In the genomic region with DNA sequence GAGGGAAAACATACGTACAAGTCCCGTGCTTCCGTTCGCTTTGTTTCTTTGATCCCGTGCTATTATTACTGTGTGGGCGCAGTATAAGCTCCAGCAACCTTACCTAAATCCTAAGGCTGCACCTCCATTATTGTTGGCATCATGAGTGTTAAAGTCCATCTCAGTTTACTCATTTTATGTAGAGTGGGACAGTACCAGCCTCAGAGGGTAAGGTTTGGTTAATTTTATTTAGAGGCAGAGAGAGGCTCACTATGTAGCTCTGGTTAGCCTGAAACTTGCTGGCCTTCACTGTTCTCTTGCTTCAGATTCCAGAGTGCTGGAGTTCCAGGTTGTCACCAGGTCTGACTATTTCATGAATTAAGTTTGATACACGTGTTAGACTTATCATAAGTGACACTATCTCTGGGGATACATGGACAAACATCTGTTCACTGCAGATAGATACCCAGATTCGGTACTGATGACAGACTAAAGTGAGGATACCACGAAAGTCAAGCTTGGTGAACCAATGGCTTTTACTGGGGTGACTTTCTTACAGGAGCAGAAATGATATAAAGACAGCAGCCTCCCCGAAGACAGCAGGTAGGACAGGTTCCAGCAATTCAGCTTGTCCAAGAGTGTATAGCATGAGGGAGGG, we compare ENCODE assay signal across 13 mouse cellular contexts. TPM values are rescaled to one million over a fixed set of nuclear protein-coding genes. Genes with fewer than 3 reads are reported as not detected.
DNase-seq lines count a peak whose midpoint lies in the region; ATAC-seq and TF ChIP-seq lines count a peak whose summit lies in the region.
"Had no signal": no experiment of that assay in that cellular context is flagged by ENCODE, and none has a peak within 500 bp of the region (broad histone marks: within the 10 kb centered on the region; RNA-seq: fewer than 3 reads in every experiment).

No protein-coding gene starts in this region.

- H3K4me3 ChIP-seq in heart, embryonic 11.5 days (ENCODE audit: low read depth, low read length), result peak overlapping the region; percentile 92
- H3K4me3 ChIP-seq in lung, postnatal 0 days (ENCODE audit: low read depth, low read length), result peak overlapping the region; percentile 73; the same call in 1 of the 2 replicates
- no peak overlapping the region for H3K4me3 ChIP-seq in lung, adult 2 months (replicated peaks; ENCODE audit: extremely low read depth, low read depth, low read length)
- H3K4me3 ChIP-seq in intestine, embryonic 15.5 days (replicated peaks), result no peak overlapping the region
- H3K4me3 ChIP-seq in stomach, embryonic 15.5 days (replicated peaks), result peak overlapping the region; percentile 86

- intact Hi-C loops in heart, postnatal 25 days (cut with DNase I), result loop anchor here (5.0 kb wide), 1 partner anchor 40 kb away; a partner anchor contains a TSS

- H3K27me3 ChIP-seq in heart, embryonic 11.5 days (ENCODE audit: control insufficient read depth, insufficient read depth, low read length), result no peaks in the 10 kb centered on the region
- no peaks in the 10 kb centered on the region for H3K27me3 ChIP-seq in lung, postnatal 0 days (replicated peaks; ENCODE audit: insufficient read depth, low read length)
- H3K27me3 ChIP-seq in intestine, embryonic 15.5 days (replicated peaks), result no peaks in the 10 kb centered on the region
- H3K27me3 ChIP-seq in stomach, embryonic 15.5 days (replicated peaks), result no peaks in the 10 kb centered on the region
- H3K27me3 ChIP-seq: megakaryocyte, embryonic 14.5 days had no signal

- no peak for TF ChIP-seq CTCF in lung, postnatal 0 days (IDR thresholded peaks at IDR 0.05)
- TF ChIP-seq CTCF in lung, adult 2 months (IDR thresholded peaks at IDR 0.05; ENCODE audit: insufficient read depth, low read length), result no peak

- no peaks in the 10 kb centered on the region for H3K9me3 ChIP-seq in heart, embryonic 11.5 days (replicated peaks; ENCODE audit: control insufficient read depth, low read length)
- no peaks in the 10 kb centered on the region for H3K9me3 ChIP-seq in lung, postnatal 0 days (ENCODE audit: low read length)
- no peaks in the 10 kb centered on the region for H3K9me3 ChIP-seq in intestine, embryonic 15.5 days
- no peaks in the 10 kb centered on the region for H3K9me3 ChIP-seq in stomach, embryonic 15.5 days
- H3K9me3 ChIP-seq: megakaryocyte, embryonic 14.5 days had no signal

- ATAC-seq in heart, embryonic 11.5 days (replicated peaks; ENCODE audit: insufficient number of reproducible peaks, low FRiP score, low TSS enrichment), result no peak
- no peak for ATAC-seq in lung, postnatal 0 days
- no peak for ATAC-seq in intestine, embryonic 15.5 days
- no peak for ATAC-seq in stomach, embryonic 15.5 days (ENCODE audit: insufficient read depth, low FRiP score, low read depth)

- no peak for TF ChIP-seq EP300 in lung, postnatal 0 days (IDR thresholded peaks at IDR 0.05)

- H3K4me1 ChIP-seq in heart, embryonic 11.5 days (ENCODE audit: control insufficient read depth, insufficient read depth, low read length), result peaks cover 8% of the 10 kb centered on the region
- no peaks in the 10 kb centered on the region; the same call in 1 of the 2 replicates for H3K4me1 ChIP-seq in lung, postnatal 0 days (ENCODE audit: insufficient read depth, low read depth, low read length)
- H3K4me1 ChIP-seq in lung, adult 2 months (ENCODE audit: control insufficient read depth, insufficient read depth, low read length), result no peaks in the 10 kb centered on the region; the same call in none of the 2 replicates
- H3K4me1 ChIP-seq in intestine, embryonic 15.5 days (replicated peaks), result 0 out of 2 replicates have a peak, but pooled peaks cover 5% of the 10 kb centered on the region
- peaks cover 13% of the 10 kb centered on the region; the same call in 1 of the 2 replicates for H3K4me1 ChIP-seq in stomach, embryonic 15.5 days

- no peak overlapping the region for H3K27ac ChIP-seq in heart, embryonic 11.5 days (ENCODE audit: low read depth, low read length)
- H3K27ac ChIP-seq in lung, postnatal 0 days (ENCODE audit: low read length), result no peak overlapping the region
- no peak overlapping the region for H3K27ac ChIP-seq in intestine, embryonic 15.5 days
- no peak overlapping the region; the same call in 1 of the 2 replicates for H3K27ac ChIP-seq in stomach, embryonic 15.5 days

- H3K36me3 ChIP-seq in heart, embryonic 11.5 days (ENCODE audit: control insufficient read depth, insufficient read depth, low read length), result no peaks in the 10 kb centered on the region
- H3K36me3 ChIP-seq in lung, postnatal 0 days (ENCODE audit: insufficient read depth, low read length), result 0 out of 2 replicates have a peak, but pooled peaks cover 1% of the 10 kb centered on the region
- no peaks in the 10 kb centered on the region for H3K36me3 ChIP-seq in intestine, embryonic 15.5 days
- peaks cover 2% of the 10 kb centered on the region; the same call in 1 of the 2 replicates for H3K36me3 ChIP-seq in stomach, embryonic 15.5 days

- no peak for TF ChIP-seq POLR2A in lung, adult 2 months (IDR thresholded peaks at IDR 0.05; ENCODE audit: borderline replicate concordance, extremely low read depth, low read depth, low read length)

- DNase-seq in heart, postnatal 25 days (ENCODE audit: low spot score), result no peak
- no peak for DNase-seq in lung, postnatal 0 days (ENCODE audit: low spot score)
- DNase-seq in lung, adult 2 months, result no peak
- DNase-seq in thymus, postnatal 25 days, result no peak
- no peak for DNase-seq in spleen, adult 12 weeks (ENCODE audit: low spot score)
- DNase-seq: cerebellum, adult 11 months; heart, postnatal 4 days; layer of hippocampus, adult 9-11 months; right cerebral cortex, adult 18-20 months had no signal

- H3K9ac ChIP-seq in heart, embryonic 11.5 days (ENCODE audit: low read depth, low read length), result peak overlapping the region; percentile 96; the same call in 1 of the 2 replicates
- H3K9ac ChIP-seq in lung, postnatal 0 days (replicated peaks; ENCODE audit: low read depth), result no peak overlapping the region
- H3K9ac ChIP-seq in intestine, embryonic 15.5 days, result no peak overlapping the region
- no peak overlapping the region for H3K9ac ChIP-seq in stomach, embryonic 15.5 days

- WGBS in heart, embryonic 11.5 days (ENCODE audit: insufficient replicate concordance), result 77% methylated on average over 10 of the region's 10 CpGs
- 78% methylated on average over 10 of the region's 10 CpGs for WGBS in lung, postnatal 0 days
- WGBS in lung, adult 2 months, result 75% methylated on average over 10 of the region's 10 CpGs
- 82% methylated on average over 10 of the region's 10 CpGs for whole genome bisulfite sequencing in intestine, embryonic 15.5 days
- WGBS in stomach, embryonic 15.5 days, result 79% methylated on average over 10 of the region's 10 CpGs

- peak overlapping the region; percentile 82 for H3K4me2 ChIP-seq in heart, embryonic 11.5 days
- peak overlapping the region; percentile 74 for H3K4me2 ChIP-seq in lung, postnatal 0 days (replicated peaks; ENCODE audit: low read depth, low read length)
- H3K4me2 ChIP-seq in intestine, embryonic 15.5 days (replicated peaks), result peak overlapping the region; percentile 62
- H3K4me2 ChIP-seq in stomach, embryonic 15.5 days, result peak overlapping the region; percentile 63

RNA-seq across cellular contexts. Expression of a gene that starts 1.2 kb away (rescaled TPM):
- polyA plus RNA-seq in heart, embryonic 11.5 days (2014; fragmentation: Nextera tagmentation; extraction: Ambion mirVana), result 35.3 and 44.8 TPM in 2 replicates
- total RNA-seq in heart, postnatal 25 days (2021), result 10 to 100 TPM; 24.3 to 24.7 TPM
- 19.9 and 25.7 TPM in 2 replicates for polyA plus RNA-seq in lung, postnatal 0 days (2015; fragmentation: Nextera tagmentation; extraction: Ambion mirVana)
- 95.5 and 107 TPM in 2 replicates for polyA plus RNA-seq in lung, adult 2 months (2012; rRNA removed)
- polyA plus RNA-seq in intestine, embryonic 15.5 days (2015; fragmentation: Nextera tagmentation; extraction: Ambion mirVana), result 46.3 and 46.5 TPM in 2 replicates
- polyA plus RNA-seq in stomach, embryonic 15.5 days (2015; fragmentation: Nextera tagmentation; extraction: Ambion mirVana), result 54.4 and 55.5 TPM in 2 replicates

RNA-seq across cellular contexts. Expression of a gene that starts 14.1 kb away (rescaled TPM):
- not detected in 2 replicates for polyA plus RNA-seq in heart, embryonic 11.5 days (2014; fragmentation: Nextera tagmentation; extraction: Ambion mirVana)
- total RNA-seq in heart, postnatal 25 days (2021), result not detected
- polyA plus RNA-seq in lung, postnatal 0 days (2015; fragmentation: Nextera tagmentation; extraction: Ambion mirVana), result 0.44 and 0.48 TPM in 2 replicates
- 0.59 and 1.0 TPM in 2 replicates for polyA plus RNA-seq in lung, adult 2 months (2012; rRNA removed)
- polyA plus RNA-seq in intestine, embryonic 15.5 days (2015; fragmentation: Nextera tagmentation; extraction: Ambion mirVana), result 0.23 and 0.39 TPM in 2 replicates
- 0.89 and 1.0 TPM in 2 replicates for polyA plus RNA-seq in stomach, embryonic 15.5 days (2015; fragmentation: Nextera tagmentation; extraction: Ambion mirVana)
- total RNA-seq: heart, postnatal 4 days had no signal

RNA-seq across cellular contexts. Expression of a gene that starts 40.7 kb away (rescaled TPM):
- polyA plus RNA-seq in heart, embryonic 11.5 days (2014; fragmentation: Nextera tagmentation; extraction: Ambion mirVana), result 22.7 and 27.4 TPM in 2 replicates
- 10 to 100 TPM; 16.7 to 20.4 TPM for total RNA-seq in heart, postnatal 25 days (2021)
- polyA plus RNA-seq in lung, postnatal 0 days (2015; fragmentation: Nextera tagmentation; extraction: Ambion mirVana), result 25.9 and 28.0 TPM in 2 replicates
- 8.9 and 20.4 TPM in 2 replicates for polyA plus RNA-seq in lung, adult 2 months (2012; rRNA removed)
- 32.9 and 35.1 TPM in 2 replicates for polyA plus RNA-seq in intestine, embryonic 15.5 days (2015; fragmentation: Nextera tagmentation; extraction: Ambion mirVana)
- 30.1 and 33.1 TPM in 2 replicates for polyA plus RNA-seq in stomach, embryonic 15.5 days (2015; fragmentation: Nextera tagmentation; extraction: Ambion mirVana)

Comparison
In these comparisons a context has a peak if more than half of its experiments do, and no peak if none do; other contexts are left out.
1. H3K4me3 ChIP-seq: peak in heart, embryonic 11.5 days (single experiment), lung, postnatal 0 days (single experiment) and stomach, embryonic 15.5 days (single experiment); none in lung, adult 2 months (single experiment) and intestine, embryonic 15.5 days (single experiment).
2. Peak in every context shown above with its lines, with median percentiles within 50 percentile points of each other: H3K4me2 ChIP-seq.